Mouse (Mus musculus) intestine, embryonic 15.5 days (tissue): Measurements from ENCODE around the gene Gm20388. TPM values are rescaled to one million over a fixed set of nuclear protein-coding genes. Genes with fewer than 3 reads are reported as not detected.

Experiments
- ATAC-seq: fragments of 200-750 bp; cut with Nextera tagmentation; 2 replicates; pipeline ENCODE4 v1.8.0; 2017; ENCODE audit warnings: moderate TSS enrichment, moderate library complexity
- H3K27ac ChIP-seq: fragments of 300-500 bp; sonication (generic); 2 replicates; pipeline ENCODE4 v1.5.1; 2015; ENCODE audit warnings: mild to moderate bottlenecking, inconsistent platforms
- H3K27me3 ChIP-seq: fragments of 300-500 bp; sonication (generic); replicated peaks from 2 replicates; pipeline ENCODE4 v1.6.1; 2015; ENCODE audit warnings: inconsistent platforms
- H3K36me3 ChIP-seq: fragments of 300-500 bp; sonication (generic); 2 replicates; pipeline ENCODE4 v1.6.1; 2015; ENCODE audit warnings: inconsistent platforms
- H3K4me1 ChIP-seq: fragments of 300-500 bp; sonication (generic); replicated peaks from 2 replicates; pipeline ENCODE4 v1.6.1; 2015; ENCODE audit warnings: inconsistent platforms
- H3K4me2 ChIP-seq: fragments of 300-500 bp; sonication (generic); replicated peaks from 2 replicates; pipeline ENCODE4 v1.6.1; 2015; ENCODE audit warnings: mild to moderate bottlenecking, inconsistent platforms
- H3K4me3 ChIP-seq: fragments of 300-500 bp; sonication (generic); replicated peaks from 2 replicates; pipeline ENCODE4 v1.5.1; 2015; ENCODE audit warnings: inconsistent platforms
- H3K9ac ChIP-seq: fragments of 300-500 bp; sonication (generic); 2 replicates; pipeline ENCODE4 v1.6.1; 2015; ENCODE audit warnings: inconsistent platforms
- H3K9me3 ChIP-seq: fragments of 300-500 bp; sonication (generic); 2 replicates; pipeline ENCODE4 v1.6.1; 2016; ENCODE audit warnings: inconsistent platforms
- WGBS: fragments of 180-500 bp; shearing (Covaris S2); methylation state at CpG from one replicate; pipeline ENCODE4 v1.1.7; 2015; 5-methylcytosine and 5-hydroxymethylcytosine counted together
- polyA plus RNA-seq: library from polyadenylated mRNA; unstranded; fragments of >200 nt; fragmentation: Nextera tagmentation; extraction: Ambion mirVana; gene quantifications from 2 replicates; pipeline ENCODE4 v1.2.1, GENCODE M21; 2015

Gm20388 gene
- polyA plus RNA-seq, 1 experiment from 2014 or later, result not detected

DNA sequence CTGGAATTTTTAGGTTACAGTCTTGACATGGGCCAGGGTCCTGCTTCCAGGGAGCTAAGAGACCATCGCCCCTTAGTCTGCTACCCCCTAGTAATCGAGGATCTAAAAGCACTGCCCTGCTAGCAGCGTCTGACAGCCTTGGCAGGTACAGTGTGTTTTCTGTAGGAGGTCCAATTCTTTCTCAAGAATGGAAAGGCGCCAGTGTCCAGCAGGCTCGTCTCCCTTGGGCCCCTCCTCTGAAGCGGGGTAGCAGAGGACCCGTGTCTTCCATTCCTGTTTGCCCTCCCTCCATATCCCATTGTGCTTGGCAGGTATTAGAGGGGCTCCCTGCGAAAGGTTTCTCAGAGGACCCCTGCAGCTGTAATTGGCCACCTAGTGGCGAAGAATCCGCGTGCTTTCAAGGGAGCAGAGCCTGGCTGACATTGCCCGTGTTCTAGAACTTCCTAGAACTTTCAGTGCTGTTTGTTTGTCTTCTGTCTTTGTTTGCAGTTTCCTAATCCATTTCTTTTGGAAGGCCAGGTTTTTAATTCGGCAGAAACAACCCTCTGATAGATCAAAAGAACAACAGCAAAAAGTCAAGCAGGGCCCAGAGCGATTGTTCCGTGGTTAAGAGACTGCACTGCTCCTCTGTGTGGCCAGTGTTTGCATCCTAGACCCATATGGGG, 2136.7 kb downstream of the Gm20388 start:
- WGBS, result 67% methylated on average over 15 of the region's 15 CpGs
- H3K4me2 ChIP-seq, result no peak overlapping the region
- H3K4me1 ChIP-seq, result peaks cover 10% of the 10 kb centered on the region; the same call in 1 of the 2 replicates
- ATAC-seq, result no peak
- H3K27ac ChIP-seq, result no peak overlapping the region
- no peak overlapping the region for H3K9ac ChIP-seq
- H3K36me3 ChIP-seq, result no peaks in the 10 kb centered on the region
- H3K4me3 ChIP-seq, result no peak overlapping the region
- 0 out of 2 replicates have a peak, but pooled peaks cover 2% of the 10 kb centered on the region for H3K27me3 ChIP-seq
- H3K9me3 ChIP-seq, result no peaks in the 10 kb centered on the region

DNA sequence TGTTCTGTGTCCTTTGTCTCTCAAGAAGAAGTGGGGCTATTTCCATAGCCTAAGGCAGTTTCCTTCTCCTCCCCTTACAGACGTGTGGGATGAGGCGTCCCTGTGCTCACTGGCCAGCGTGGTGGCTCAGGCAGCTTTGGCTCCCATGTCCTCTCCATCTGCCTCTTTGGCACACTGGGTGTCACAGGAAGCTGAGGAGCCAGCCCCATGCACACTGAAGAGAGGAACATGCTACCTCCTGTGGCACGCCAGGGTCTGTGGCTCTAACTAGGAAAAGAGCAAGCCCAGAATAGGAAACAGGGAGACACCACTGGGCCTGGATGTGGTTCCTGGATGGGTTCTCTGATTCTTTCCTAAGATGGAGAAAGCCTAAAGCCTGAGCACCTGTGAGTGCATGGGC, 2138.6 kb downstream of the Gm20388 start:
- no peak overlapping the region for H3K4me3 ChIP-seq
- H3K4me1 ChIP-seq, result peaks cover 9% of the 10 kb centered on the region; the same call in 1 of the 2 replicates
- H3K27me3 ChIP-seq, result no peaks in the 10 kb centered on the region; the same call in 1 of the 2 replicates
- ATAC-seq, result no peak
- 91% methylated on average over 4 of the region's 4 CpGs for WGBS
- H3K27ac ChIP-seq, result no peak overlapping the region
- H3K9me3 ChIP-seq, result no peaks in the 10 kb centered on the region
- H3K9ac ChIP-seq, result no peak overlapping the region
- H3K36me3 ChIP-seq, result no peaks in the 10 kb centered on the region
- no peak overlapping the region for H3K4me2 ChIP-seq

DNA sequence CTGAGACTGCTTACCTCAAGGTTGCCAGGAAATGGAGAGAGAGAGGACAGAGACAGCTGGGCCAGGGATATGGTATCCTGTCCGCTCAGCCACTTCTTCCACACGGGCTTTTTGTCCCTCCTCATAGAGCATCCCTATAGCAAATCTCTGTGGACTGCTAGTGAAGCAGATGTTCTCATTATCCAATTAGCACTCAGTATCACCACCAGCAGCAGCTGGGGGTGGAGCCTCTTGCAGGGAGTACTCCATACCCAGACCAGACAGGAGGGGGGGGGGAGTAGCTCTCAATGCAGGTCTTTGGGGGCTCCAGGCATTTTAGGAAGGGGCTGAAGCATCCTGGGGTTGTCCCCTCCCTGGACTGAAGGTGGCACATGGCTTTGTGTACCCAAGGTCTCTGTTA, 2139.3 kb downstream of the Gm20388 start:
- H3K4me3 ChIP-seq, result no peak overlapping the region
- 78% methylated on average over 2 of the region's 2 CpGs for WGBS
- no peak overlapping the region for H3K4me2 ChIP-seq
- no peak for ATAC-seq
- H3K4me1 ChIP-seq, result peaks cover 13% of the 10 kb centered on the region; the same call in 1 of the 2 replicates
- no peak overlapping the region for H3K9ac ChIP-seq
- no peaks in the 10 kb centered on the region for H3K36me3 ChIP-seq
- no peak overlapping the region for H3K27ac ChIP-seq
- no peaks in the 10 kb centered on the region; the same call in 1 of the 2 replicates for H3K27me3 ChIP-seq
- H3K9me3 ChIP-seq, result no peaks in the 10 kb centered on the region

DNA sequence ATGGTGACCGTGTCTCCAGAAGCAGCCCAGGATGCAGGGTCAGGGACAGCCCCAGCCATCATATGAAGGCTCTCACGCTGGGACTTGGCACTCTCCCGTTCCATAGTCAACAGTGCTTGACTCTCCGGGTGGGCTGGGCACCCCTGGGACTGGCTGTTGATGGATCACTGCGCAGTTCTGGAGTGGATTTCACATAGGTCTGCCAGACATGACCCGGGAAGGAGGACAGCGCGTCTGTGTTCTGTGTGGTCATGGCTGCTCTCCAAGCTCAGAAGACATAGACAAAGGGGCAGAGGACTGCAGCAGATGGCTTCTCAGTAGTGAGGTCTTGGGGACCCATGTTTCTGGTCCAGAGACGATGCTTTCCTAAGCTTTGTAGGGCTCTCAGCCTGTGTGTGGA, 2140.0 kb downstream of the Gm20388 start:
- Histone ChIP-seq H3K9ac (no peak overlapping the region), H3K27ac (no peak overlapping the region), H3K4me2 (no peak overlapping the region), H3K36me3 (no peaks in the 10 kb centered on the region), H3K4me1 (peaks cover 14% of the 10 kb centered on the region; the same call in 1 of the 2 replicates), H3K9me3 (no peaks in the 10 kb centered on the region), H3K27me3 (no peaks in the 10 kb centered on the region; the same call in 1 of the 2 replicates), H3K4me3 (no peak overlapping the region)
- WGBS, result 81% methylated on average over 9 of the region's 9 CpGs
- ATAC-seq, result no peak

DNA sequence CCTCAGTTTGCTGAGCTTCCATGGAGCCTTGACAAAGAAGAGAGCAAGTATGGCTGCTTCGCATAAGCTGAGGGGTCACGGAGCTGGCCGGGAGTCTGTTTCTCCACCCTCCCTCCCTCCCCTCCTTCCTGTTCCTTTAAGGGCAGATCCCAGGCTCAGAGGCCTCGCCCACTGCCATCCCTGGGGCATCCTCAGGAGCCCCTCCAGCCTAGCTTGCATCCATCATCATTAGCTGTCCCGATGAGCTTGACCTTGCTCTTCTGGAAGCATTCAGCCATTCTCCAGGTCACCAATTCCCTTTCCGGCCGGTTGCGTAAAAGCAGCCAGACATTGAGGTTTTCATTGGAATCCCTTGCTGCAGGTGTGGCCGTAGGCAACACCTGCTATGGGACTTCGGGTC, 2144.7 kb downstream of the Gm20388 start:
- Histone ChIP-seq H3K4me1 (peaks cover 19% of the 10 kb centered on the region), H3K9me3 (no peaks in the 10 kb centered on the region), H3K27me3 (no peaks in the 10 kb centered on the region; the same call in 1 of the 2 replicates), H3K36me3 (no peaks in the 10 kb centered on the region), H3K9ac (no peak overlapping the region), H3K4me2 (no peak overlapping the region), H3K4me3 (no peak overlapping the region), H3K27ac (no peak overlapping the region)
- no peak for ATAC-seq
- 47% methylated on average over 10 of the region's 10 CpGs for WGBS

DNA sequence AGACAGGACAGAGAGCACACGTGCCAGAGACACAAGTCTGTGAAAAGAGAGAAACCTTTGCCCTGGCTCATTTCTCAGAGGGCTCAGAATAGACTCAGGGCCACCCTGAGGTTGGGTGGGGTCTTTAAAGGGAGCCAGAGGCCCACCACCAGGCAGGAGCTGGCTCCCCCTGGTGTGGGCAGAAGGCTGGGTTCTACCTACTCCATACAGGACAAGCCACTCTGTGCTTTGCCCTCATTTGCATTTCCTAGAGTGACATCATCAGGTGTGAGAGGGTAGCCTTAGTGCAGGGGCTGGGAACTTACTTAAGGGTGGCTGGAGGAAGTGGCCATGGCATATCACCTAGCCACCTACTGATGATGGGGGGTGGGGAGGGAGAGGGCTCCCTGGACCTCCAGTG, 2145.5 kb downstream of the Gm20388 start:
- H3K36me3 ChIP-seq, result no peaks in the 10 kb centered on the region
- H3K4me1 ChIP-seq, result peaks cover 19% of the 10 kb centered on the region
- no peak overlapping the region for H3K4me2 ChIP-seq
- no peaks in the 10 kb centered on the region; the same call in 1 of the 2 replicates for H3K27me3 ChIP-seq
- WGBS, result 38% methylated on average over 1 of the region's 1 CpGs
- no peaks in the 10 kb centered on the region for H3K9me3 ChIP-seq
- no peak overlapping the region for H3K4me3 ChIP-seq
- ATAC-seq, result peak; percentile 68; the same call in 1 of the 2 replicates
- H3K9ac ChIP-seq, result no peak overlapping the region
- no peak overlapping the region for H3K27ac ChIP-seq

DNA sequence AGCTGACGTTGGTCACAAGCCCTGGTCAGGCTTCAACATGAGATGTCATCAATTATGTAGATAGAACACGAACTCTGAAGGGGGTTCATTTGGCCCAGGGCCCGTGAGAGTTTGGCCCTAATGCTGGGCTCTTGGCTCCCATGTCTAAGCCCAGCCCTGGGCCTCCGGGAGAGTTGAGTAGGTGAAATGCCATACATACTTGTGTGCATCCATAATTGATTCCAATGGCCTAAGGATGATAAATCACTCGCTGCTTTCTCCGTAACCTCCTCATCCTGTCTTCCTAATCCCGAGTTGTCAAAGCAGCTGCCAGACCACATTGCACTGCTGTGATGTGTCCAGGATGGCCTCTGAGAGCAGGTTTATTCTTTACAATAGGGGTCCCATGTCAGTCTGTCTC, 2146.2 kb downstream of the Gm20388 start:
- Histone ChIP-seq H3K9me3 (no peaks in the 10 kb centered on the region), H3K4me1 (peaks cover 19% of the 10 kb centered on the region), H3K4me3 (no peak overlapping the region), H3K27me3 (no peaks in the 10 kb centered on the region; the same call in 1 of the 2 replicates), H3K36me3 (no peaks in the 10 kb centered on the region), H3K9ac (no peak overlapping the region), H3K4me2 (no peak overlapping the region), H3K27ac (no peak overlapping the region)
- ATAC-seq, result peak; percentile 66; the same call in 1 of the 2 replicates
- WGBS, result 47% methylated on average over 7 of the region's 7 CpGs

DNA sequence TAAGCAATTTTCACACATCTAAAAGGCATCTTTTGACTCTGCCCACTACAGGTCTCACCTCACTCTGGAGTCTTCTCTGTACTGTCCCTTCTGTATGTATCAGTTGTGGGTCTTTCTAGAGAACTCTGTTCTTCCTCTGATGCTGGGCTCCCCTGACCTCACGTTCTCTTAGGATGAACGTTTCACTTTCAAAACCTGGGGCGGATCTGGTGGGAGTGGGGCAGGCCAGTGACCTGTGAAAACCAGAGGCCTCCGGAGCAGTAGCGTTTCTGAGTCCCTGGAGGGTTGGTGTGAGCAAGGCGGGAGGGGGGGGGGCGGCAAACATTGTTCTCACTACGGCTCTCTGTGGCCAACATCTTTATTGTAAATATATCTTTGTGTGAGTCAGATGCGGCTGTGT, 2147.9 kb downstream of the Gm20388 start:
- H3K27me3 ChIP-seq, result no peaks in the 10 kb centered on the region; the same call in 1 of the 2 replicates
- peaks cover 22% of the 10 kb centered on the region for H3K4me1 ChIP-seq
- no peaks in the 10 kb centered on the region for H3K9me3 ChIP-seq
- H3K4me2 ChIP-seq, result no peak overlapping the region
- WGBS, result 52% methylated on average over 9 of the region's 9 CpGs
- no peak for ATAC-seq
- no peaks in the 10 kb centered on the region for H3K36me3 ChIP-seq
- no peak overlapping the region for H3K27ac ChIP-seq
- H3K9ac ChIP-seq, result no peak overlapping the region
- no peak overlapping the region for H3K4me3 ChIP-seq

DNA sequence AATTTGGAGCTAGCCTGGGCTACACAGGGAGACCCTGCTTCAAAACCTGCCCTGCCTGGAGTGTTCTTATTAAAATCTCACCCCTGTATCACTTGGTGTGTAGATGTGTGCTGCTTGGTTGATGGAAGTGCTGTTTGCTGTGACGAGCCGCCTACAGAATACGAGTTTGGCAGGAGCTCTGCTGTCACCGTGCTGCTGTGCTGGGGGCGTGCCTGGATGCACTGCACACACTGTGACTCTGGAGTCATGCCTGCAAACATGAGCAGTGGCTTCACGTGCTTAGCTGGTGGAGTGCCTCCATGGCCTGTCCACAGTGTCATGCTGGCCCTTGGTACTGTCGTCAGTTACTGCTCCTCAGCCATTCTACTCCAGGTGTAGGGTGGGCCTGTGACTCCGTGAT, 2148.3 kb downstream of the Gm20388 start:
- H3K27ac ChIP-seq, result no peak overlapping the region
- no peak overlapping the region for H3K4me2 ChIP-seq
- H3K4me1 ChIP-seq, result peaks cover 22% of the 10 kb centered on the region
- no peaks in the 10 kb centered on the region for H3K27me3 ChIP-seq
- H3K36me3 ChIP-seq, result no peaks in the 10 kb centered on the region
- H3K9ac ChIP-seq, result no peak overlapping the region
- WGBS, result 80% methylated on average over 8 of the region's 8 CpGs
- no peak overlapping the region for H3K4me3 ChIP-seq
- no peak for ATAC-seq
- H3K9me3 ChIP-seq, result no peaks in the 10 kb centered on the region

DNA sequence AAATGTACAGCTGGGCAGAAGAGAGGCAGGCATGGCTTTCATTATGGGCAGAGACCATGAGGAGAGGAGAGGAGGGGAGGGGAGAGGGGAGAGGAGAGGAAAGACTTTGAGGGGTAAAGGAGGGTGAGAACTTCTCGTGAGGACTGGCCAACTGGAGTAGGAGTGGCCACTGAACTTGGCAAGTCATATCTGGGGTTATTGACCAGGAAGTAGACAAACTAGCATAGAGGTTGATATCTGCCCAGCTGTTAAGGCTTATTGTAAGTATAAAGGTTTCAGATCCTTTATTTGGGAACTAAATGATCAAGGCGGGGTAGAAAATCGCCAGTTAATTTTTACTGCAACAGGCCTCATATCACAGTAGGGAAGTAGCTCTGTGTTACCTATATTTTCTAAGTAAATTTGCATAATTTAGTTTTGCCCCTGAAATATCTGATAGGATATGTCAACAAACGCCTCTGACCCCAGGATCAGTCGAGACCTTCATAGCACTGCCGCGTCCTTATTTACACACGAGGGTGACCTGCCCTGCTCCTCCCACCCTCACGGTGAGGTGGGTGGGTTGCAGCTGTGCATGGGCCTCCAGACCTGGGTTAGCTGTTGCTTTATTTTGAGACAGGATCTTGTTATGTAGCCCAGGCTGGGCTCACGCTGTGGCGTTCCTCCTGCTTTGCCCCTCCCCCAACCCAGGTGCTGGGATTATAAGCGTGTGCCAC, 2152.0 kb downstream of the Gm20388 start:
- Histone ChIP-seq H3K9ac (no peak overlapping the region), H3K9me3 (no peaks in the 10 kb centered on the region), H3K27me3 (no peaks in the 10 kb centered on the region), H3K36me3 (no peaks in the 10 kb centered on the region), H3K27ac (no peak overlapping the region), H3K4me3 (no peak overlapping the region), H3K4me1 (peaks cover 3% of the 10 kb centered on the region; the same call in 1 of the 2 replicates), H3K4me2 (no peak overlapping the region)
- WGBS, result 58% methylated on average over 12 of the region's 12 CpGs
- peak; percentile 73 for ATAC-seq

DNA sequence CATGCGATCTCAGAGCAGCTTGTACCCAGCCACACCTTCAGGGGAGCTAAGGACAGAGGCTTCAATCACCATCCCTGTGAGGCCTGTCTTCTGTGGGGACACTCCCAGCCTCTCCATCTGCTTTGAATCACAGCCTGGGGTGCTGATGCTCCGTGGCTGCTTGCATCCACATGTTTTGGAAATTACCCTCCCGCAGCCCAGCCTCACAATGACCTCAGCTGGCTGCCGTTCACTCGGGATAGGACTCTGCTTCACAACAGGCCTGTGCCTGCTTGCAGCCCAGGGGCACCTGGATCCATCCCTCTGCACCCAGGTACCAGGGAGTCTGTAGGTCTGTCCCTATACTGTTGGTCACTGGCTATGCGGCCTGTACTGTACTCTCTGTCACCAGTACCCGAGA, 2153.7 kb downstream of the Gm20388 start:
- WGBS, result 68% methylated on average over 7 of the region's 7 CpGs
- Histone ChIP-seq H3K27me3 (no peaks in the 10 kb centered on the region), H3K4me2 (no peak overlapping the region), H3K4me1 (peaks cover 3% of the 10 kb centered on the region), H3K27ac (no peak overlapping the region), H3K4me3 (no peak overlapping the region), H3K9ac (no peak overlapping the region), H3K9me3 (no peaks in the 10 kb centered on the region), H3K36me3 (no peaks in the 10 kb centered on the region)
- no peak for ATAC-seq

DNA sequence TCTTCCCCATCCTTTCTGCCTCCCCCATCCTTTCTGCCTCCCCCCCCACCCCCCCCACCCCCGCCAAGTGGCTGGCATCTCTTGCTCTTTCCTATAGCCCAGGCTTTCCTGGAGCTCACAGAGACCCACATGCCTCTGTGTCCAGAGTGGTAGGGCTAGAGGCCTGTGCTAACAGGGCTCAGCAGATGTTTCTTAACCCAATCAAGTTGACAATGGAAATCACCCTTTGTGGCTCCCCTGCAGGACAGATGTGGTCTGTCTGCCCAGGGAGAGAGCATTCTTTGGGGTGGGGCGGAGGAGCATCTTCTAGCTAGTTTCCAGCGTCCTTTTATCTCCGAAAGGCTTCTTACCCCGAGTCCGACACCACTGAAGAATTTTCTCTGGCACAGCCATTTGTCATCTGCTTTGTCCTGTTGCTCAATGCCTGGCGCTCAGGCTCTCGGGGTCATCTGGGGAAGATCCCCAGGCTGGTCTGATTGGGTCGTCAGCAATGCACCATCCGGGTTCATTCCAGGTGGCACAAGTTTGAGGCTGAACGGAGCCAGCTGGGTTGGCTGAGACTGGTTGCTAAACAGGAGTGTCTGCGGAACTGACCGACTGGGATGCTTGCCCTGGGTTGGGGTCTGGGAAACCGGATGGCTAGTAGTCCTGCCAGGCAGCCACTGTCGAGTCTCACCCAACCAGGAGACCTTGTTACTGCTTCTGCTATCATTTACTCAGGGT, 2157.3 kb downstream of the Gm20388 start:
- no peak for ATAC-seq
- Histone ChIP-seq H3K9me3 (no peaks in the 10 kb centered on the region), H3K9ac (no peak overlapping the region), H3K4me2 (no peak overlapping the region), H3K4me1 (peaks cover 1% of the 10 kb centered on the region), H3K4me3 (no peak overlapping the region), H3K36me3 (no peaks in the 10 kb centered on the region), H3K27ac (no peak overlapping the region), H3K27me3 (no peaks in the 10 kb centered on the region; the same call in 1 of the 2 replicates)
- 55% methylated on average over 15 of the region's 15 CpGs for WGBS
